Mouse (Mus musculus) layer of hippocampus, adult 9-10 months (tissue): ENCODE measurements at regions not wholly inside any gene's neighbourhood (a gene's known extent, or its start where the extent isn't known, plus 50 kb on each side); places are given as distances from the start of the nearest gene placed in this dataset.

Experiments
- DNase-seq: peaks from one replicate; pipeline ENCODE4 v3.0.0; 2022; ENCODE audit warnings: low spot score

DNA sequence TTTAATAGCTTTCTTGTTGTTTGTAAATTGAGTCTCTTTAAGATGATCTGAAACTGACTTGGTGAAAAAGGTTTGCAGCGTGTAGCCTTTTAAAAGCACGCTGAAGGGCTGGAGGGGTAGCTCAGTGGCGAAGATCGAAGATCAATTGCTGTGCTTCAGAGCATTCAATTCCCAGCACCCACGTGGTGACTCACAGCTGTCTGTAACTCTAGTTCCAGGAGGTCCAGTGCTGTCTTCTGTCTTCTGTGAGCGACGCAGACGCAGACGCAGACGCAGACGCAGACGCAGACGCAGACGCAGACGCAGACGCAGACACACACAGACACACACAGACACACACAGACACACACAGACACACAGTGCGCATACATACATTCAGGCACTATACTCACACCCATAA, 99.1 kb upstream of the Map4k3 start:
- DNase-seq: no peak

DNA sequence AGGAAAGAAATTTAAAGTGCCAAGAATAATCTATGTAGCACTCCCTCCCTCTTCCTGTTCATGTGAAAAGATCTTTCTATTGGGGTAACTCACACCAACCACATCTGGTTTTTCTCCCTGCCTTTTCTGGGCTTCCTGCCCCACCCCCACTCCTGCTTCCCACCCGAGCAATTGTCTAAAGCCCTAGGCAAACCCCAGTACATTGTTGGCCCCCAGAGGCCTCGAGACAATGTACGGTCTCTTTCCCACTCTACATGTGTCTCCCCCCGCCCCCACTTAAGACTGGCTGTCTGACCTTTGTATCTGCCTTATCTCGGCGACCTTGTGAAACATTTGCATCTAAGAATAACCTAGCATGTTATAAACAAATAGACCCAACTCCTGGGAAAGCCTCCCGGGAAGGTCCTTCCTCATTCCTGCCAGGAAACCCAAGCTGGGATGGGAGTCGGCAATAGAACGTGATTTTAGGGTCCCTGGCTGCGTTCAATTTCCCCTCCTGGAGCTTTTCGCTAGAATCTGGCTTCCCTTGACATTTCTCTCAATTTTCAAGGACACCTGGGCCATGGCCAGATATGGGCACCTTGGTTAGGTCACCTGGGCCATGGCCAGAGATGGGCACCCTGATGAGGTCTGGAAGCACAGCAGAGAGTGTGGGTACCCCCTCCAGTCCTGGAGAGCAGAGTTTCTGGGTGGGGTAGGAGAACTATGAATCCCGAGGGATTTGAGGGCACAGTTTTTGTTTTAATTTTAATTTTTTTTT, 97.9 kb upstream of the Map4k3 start:
- DNase-seq: no peak

DNA sequence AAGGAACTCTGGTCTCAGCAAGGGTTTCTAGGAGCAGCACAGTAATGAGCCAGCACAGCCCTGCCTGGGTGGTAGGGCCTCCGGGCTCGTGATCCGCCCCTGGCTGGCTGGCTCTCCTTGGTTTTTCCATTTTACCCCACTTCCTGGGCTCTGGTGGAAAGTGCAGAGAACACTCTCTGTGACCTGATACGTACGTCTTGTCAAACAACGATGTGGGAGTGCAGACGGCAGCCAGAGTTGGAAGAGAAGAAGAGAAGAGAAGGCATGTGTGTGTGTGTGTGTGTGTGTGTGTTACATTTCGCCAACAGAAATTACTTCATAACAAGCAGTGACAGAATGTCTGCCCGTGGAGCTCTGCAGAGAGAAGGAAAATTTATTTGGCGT, 97.2 kb upstream of the Map4k3 start:
- DNase-seq: no peak

DNA sequence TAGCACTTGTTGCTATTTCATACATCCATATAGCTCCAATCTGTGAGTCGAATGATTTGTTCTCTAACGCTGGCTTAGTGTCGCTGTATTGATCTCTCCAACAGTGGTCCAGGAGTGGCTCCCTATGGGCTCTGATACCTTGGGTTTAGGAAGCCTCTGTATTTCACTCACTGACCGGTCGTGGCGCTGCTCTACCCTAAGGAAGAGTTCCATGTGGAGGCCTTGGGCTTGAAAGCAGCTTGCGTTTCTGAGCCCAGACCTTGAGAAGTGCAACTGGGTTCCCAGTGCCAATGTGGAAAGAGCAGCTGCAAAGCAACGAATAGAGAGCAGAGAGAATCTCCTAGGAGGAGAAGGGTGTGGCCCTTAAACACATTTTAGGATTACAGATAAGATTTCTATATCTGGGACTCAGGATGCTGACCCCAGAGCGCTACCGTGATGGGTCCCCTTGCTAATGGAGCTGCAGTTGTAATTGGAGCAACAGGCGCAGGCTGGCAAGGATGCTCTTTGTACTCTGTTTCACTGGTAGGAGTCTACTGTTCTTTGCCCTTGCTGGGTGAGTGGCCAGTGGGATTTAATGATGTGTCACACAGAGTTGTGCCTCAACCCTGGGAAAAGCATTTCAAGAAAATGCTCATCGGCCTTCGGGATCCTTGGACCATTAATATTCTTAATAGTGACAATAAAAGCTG, 96.7 kb upstream of the Map4k3 start:
- DNase-seq: no peak

DNA sequence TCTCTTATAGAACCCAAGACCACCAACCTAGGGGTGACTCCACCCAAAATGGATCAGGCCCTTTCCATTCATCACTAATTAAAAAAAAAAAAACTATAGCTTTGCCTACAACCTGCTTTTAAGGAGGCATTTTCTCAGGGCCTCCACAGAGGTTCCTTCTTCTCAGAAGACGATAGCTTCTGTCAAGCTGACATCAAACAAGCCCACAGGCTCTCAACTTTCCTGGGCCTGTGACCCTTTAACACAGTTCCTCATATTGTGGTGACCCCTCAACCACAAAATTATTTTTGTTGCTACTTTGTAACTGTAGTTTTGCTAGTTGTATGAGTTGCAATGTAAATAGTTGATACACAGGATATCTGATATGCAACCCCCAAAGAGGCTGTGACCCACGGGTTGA, 96.0 kb upstream of the Map4k3 start:
- no peak for DNase-seq

DNA sequence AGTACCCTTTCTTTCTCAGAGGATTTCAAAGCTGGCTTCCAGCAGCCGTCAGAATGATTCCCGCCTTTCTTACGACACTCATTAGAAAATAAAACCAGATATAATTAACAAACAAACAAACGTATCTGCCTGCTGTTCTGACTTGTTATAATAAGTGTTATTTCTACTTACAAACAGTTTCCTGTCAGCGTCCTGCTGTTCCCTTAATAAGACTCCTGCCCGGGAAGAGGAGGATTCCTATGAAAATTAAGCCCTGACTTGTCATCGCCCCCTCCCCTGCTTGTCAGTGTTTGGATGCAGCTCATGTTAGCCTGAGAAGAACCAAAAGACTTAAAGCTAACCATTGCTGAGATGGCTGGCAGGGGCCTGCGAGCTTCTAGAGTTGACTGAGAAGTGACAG, 92.6 kb upstream of the Map4k3 start:
- no peak for DNase-seq

DNA sequence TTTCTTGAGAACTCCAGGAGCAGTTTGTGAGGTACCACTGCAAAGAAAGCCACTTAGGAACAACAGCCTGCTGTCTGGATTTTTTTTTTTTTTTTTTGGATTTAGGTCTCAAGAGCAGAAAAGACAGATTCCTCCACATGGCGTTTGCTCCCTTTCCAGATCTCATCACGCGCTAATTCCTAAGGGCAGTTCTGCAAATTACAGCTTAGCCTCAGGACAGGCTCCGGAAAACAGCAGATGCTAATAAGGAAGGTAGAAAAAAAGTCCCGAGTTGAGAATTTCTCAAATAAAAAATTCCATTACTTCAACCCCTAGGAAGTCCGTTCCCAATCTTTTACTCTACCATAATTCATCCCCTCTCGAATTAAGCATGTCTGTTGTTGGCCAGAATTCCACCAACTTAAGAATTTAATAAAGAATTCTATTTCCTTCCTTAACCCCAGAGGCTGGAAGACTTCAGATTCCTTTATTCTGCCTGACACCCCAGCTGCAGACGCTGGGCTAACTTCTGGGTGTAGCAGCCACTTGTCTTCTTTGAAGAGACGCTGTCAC, 90.3 kb upstream of the Map4k3 start:
- no peak for DNase-seq

DNA sequence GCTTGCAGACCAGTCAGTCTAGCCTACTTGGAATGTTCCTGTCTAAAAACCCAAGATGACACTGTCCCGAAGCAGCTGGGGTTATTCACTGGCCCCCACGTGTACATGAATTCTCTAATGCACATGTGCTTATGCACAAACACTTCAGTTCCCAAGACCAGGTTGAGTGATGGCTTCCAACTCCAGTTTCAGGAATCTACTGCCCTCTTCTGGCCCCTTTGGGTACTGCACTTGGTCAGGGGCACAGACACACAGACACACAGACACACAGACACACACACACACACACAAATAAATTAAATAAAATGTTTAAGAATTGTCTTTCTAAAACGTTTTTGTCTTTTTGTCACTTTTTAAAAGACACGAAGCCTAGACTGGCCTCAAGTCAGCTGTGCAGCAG, 87.5 kb upstream of the Map4k3 start:
- no peak for DNase-seq

DNA sequence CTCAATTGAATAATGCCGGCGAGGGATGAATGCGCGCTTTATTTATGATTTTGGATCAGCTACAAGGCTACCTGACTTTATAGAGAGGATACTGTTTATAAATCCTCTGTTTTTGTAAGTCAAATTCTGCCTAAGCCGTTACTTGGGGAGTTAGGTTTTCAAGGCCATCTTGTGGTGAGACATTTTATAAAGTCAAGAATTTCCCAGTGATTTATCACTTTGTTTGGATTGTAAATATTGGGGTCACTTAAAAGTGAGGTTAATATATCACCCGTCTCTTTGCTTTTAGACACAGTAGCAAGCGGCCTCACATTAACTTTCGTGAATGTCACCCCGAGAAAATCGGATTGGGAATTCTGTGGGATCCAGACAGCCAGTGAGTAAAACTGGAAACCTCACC, 84.9 kb upstream of the Map4k3 start:
- no peak for DNase-seq

DNA sequence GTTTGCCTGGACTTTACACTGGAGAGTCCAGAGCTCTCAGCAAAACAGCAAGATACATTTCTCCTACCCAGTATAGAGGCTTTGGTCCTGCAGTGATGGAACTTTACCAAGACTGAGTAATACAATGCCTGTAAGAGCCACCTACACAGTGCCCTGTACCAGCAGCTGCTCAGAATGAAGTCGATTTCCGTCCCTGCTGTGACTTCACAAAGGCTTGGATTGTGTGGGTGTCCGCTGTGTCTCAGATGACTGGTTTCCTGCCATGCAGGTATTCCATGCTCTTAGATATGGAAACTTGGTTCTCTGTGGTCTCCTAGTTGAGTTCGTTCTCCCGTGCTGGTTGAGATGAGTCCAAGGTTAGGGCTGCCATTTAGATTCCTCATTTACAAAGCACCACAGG, 81.0 kb upstream of the Map4k3 start:
- no peak for DNase-seq

DNA sequence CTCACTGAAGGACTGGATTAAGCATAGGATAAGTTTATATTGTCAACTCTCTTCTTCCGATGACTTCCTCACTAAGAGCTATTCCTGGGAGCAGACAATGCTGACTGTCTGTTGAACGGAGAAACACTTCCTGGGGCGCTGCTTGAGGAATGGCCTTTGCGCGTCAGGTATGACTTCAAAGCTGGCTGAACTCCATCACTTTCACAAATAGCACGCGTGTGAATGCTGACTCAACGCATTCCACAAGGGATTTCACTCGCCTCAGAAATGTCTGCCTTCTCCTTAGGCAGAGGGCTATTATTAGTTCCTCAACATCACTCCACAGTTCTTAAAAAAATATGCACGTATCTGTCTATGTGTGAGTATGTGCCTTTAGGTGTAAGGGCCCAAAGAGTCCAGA, 79.8 kb upstream of the Map4k3 start:
- no peak for DNase-seq

DNA sequence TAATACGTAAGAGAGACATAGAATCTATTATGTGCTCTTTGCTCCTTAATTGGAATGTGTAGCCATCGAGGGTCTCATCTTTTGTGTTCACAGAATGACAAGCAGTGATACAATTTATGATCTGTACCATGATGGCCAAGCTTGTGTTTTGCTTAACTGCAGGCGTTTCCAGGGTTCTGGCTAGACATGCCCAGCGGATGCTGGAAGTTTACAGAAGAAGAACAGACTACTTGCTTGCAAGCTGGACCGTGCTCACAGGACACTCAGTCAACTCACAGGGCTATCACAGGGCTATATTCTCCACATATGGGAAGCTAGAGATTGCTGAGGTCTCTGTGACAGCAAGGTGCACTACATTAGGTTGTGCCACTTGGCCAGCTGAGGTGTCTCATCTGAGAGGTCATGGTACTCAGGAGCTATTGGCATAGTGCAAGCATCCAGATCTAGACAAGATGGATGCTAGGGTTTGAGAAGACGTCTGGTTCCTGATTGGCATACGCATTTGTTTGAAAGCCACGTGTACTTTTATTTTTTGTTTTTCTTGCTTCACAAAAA, 75.2 kb upstream of the Map4k3 start:
- DNase-seq: no peak

DNA sequence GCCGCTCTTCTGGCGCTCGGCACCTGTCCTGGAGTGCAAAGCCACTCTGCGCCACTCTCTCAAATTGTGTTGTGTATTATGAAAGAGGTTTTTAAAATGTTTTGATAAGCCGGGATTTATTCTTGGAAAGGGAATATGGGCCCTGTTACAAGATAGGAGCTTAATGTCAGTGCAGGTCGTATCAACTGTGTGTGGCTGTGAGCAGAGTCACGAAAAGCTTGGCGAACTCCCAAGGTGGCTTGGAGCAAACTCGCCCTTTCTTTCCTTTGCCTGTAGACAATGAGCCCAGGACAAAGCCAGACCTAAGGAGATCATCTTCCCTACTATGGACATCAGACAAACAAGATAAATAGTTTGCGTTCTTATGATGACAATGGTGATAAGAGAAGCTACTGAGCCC, 74.3 kb upstream of the Map4k3 start:
- no peak for DNase-seq

DNA sequence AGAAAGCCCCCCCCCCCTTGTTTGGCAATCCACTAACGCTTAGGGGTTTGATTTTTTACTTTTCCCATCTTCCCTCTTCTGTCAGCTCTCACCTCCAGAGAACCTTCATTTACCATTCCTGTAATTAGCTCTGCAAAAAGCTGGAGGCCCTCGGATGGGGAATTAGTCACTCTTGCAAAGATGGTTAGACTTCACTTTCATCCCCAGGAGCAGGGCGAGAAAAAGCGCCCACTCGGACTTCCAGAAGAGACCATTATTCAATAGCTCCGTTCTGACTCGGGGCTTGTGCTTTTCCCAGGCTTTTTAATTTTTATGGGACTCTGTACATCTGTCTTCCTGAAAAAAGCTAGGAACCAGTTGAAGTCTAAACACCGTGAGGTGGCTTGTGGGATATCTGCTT, 73.7 kb upstream of the Map4k3 start:
- DNase-seq: no peak

DNA sequence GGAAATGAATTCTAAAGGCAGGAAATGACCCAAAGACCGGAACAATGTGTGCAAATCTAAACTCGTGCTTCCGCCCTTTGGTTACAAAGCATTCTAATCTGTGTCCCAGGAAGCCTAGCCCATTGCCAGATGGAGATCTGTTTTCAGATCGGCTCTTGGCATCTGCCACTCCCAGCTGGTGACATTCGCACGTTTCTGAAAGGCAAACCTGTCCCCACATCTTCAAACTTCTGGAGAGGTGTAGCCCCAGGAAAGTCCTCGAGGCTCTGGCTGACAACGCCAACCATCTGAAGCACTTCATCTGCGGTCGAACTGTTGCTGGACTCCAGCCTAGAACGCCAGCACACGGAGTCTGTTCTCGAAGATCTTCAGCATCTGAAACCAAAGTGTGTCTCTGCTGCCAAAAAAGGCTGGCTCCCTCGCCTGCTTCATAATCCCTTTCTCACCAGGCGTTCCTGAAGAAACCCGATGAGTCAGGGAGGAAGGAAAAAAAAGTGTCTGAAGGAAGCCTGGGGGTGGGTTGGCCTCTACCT, 73.2 kb upstream of the Map4k3 start:
- DNase-seq: peak; percentile 74

DNA sequence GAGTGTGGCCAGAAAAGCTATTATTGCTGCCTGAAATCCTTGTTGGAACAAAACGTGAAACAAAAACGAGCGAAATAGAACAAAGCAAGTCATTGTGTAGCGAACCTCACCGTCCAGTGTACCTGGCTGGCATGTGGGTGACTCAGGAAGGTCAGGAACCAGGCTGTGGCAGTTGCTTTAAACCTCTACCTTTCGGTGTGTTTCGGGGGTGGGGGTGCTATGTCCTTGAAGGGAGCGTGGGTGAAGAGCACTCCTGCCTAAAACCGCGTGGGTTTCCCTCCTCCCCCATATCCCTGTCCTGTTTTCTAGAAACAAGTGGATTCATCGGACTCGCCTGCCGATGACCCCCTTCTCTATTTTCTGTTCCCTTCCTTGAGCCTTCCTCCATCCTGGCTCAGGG, 72.6 kb upstream of the Map4k3 start:
- no peak for DNase-seq

DNA sequence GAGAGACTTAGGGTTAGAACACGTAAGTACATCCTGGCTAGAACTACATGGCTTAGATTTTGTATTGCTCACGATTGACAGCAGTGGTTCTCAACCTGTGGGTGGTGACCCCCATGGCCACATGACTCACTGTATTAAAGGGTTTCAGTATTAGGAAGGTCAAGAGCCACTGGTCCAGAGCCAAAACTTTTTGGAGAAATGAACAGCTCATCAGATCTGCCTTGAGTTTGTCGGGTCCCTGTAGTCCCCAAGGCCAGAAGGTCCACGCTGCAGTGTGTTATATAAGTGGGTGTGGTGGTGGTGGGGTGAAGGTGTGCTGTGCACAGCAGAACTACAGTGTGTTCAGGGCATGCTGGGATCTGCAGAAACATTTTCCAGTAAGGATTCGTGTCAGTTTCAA, 72.2 kb upstream of the Map4k3 start:
- no peak for DNase-seq

DNA sequence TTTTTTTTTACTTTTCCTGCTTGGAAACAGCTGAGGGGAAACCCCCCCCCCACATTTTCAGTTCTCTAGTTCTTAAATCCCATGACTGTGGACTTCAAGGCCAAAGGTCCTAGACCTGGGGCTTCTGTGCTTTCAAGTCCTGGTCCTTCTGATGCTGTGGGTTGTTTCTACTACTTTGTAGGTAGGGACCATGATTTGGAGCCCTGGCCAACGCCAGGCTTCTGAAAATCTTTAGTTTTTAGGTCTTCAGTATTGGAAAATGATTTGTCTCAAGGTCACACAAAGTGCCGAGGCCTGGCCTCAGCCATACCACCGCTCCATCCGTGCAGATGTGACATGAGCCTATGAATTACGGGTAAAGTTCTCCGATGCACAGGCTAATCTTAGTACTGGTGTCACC, 70.8 kb upstream of the Map4k3 start:
- DNase-seq: no peak

DNA sequence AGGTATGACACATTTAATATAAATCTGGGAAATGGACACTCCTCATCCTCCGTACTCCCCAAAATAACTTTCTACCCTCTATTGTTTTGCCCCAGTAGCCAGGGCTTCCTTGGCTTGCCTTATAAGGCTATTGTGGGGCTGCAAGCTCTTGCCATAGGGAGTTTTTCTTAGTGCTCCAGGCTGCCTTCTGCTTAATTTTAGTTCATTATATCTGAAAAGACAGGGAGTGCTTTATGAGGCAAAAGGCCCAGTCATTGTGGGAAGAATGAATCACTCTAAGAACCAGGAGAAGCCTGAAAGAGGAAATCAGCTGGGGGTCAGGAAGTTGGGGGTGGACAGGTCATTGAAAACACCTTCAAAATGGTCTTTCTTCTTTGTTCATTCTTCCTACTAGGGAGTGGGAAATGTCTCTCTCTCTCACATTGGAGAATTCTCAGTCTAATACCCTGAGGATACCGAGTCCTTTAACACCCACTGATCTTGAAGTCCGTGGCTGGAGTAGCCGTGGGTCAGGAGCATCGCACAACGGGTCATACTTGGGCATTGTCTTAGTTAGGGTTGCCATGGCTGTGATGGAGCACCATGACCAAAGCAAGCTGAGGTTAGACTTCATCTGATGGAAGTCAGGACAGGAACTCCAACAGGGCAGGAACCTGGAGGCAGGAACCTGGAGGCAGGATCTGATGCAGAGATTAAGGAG, 70.1 kb upstream of the Map4k3 start:
- no peak for DNase-seq

DNA sequence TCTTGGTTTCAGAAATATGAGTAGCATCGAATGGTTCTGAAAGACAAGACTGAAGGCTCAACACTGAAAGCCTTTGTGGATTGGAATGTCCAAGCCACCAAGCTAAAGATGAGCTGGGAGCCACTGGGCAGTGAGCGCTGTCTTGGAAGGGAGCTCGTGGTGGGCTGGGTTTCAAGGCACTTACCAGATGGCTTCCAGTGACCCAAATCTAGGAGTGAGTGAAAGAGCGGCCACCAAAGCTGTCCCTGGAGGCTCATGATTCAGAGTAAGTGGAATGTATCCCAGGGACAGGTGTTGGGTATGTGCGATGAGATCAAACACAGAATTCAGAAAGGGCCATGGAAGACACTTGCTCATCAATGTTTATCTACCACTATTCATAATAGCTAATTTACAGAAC, 68.5 kb upstream of the Map4k3 start:
- no peak for DNase-seq

DNA sequence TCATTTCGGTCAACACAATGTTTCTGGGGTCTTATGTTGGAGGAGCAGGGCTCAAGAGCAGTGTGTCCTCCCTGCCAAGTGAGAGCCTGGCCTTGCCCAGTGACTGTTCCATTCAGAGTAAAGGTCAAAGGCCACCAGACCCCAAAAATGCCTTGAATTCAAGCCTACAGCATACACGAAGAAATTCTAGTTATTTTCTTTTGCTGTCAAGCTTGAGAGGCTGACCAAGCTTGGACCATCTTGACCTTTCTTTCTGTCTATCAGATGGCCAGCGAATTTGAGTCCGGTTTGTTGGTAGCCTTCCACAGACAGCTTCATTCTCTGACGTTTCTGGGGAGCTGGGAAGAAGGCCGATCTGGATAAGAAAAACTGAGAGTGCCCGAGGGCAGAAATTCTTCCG, 68.1 kb upstream of the Map4k3 start:
- DNase-seq: no peak

DNA sequence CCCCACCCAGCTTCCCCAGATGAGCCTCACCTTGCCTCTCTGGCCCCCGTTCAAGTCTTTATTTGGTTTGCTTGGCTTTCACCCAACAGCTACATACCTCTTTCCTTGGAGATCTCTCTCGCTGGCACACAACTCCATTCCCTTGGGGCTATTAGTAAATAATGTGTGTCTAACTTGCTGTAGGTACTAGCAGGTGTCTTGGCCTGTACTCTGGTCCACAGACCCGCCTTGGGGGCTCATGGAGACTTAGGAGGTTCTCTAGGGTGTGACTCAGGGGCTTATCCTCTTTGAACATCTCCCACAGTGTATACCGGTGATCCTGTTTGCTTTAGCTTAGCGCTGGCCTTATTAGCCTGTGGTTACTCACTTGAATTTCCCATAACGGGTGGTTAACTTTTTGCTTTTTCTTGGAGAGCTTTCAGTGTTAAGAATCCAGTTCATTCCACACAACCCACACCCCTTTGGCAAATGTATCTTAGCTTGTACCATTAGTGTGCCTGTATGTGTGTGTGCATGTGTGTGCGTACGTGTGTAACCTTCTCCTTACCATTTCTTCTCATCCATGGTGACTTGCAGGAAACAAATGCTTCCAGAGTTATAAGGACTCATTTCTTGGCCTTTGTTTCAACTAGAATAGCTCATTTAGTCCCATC, 67.3 kb upstream of the Map4k3 start:
- no peak for DNase-seq
